Mouse (Mus musculus) MEL (cell line): ENCODE results near the gene Abhd2. TPM values are rescaled to one million over a fixed set of nuclear protein-coding genes. Genes with fewer than 3 reads are reported as not detected.

Experiments used
- DNase-seq: peaks from one replicate; pipeline ENCODE4 v3.0.0; 2011; ENCODE audit warnings: low read depth, low spot score
- H3K27ac ChIP-seq: 2 replicates; pipeline ENCODE4 v1.5.1; 2012; ENCODE audit warnings: low read depth, mild to moderate bottlenecking, control low read depth, low read length, moderate library complexity; ENCODE audit not compliant: control insufficient read depth
- H3K27me3 ChIP-seq, 2 experiments: fragments of 150-350 bp in 1 of 2; sonication (generic) in 1 of 2; 2 replicates each; pipeline ENCODE4 v1.6.1; 2012; ENCODE audit warnings: low read length in 2 of 2, mild to moderate bottlenecking in 2 of 2, improper control_type of control experiment in 1 of 2, moderate library complexity in 1 of 2; ENCODE audit not compliant: insufficient read depth in 2 of 2, control insufficient read depth in 1 of 2
- H3K36me3 ChIP-seq, 2 experiments: 2 replicates each; pipeline ENCODE4 v1.6.1; 2012 to 2014; ENCODE audit warnings: low read length in 2 of 2, improper control_type of control experiment in 1 of 2, inconsistent platforms in 1 of 2, mild to moderate bottlenecking in 1 of 2; ENCODE audit not compliant: insufficient read depth in 2 of 2, control insufficient read depth in 1 of 2
- H3K4me1 ChIP-seq, 2 experiments: fragments of 150-350 bp in 1 of 2; sonication (generic) in 1 of 2; 2 replicates each; pipeline ENCODE4 v1.6.1; 2012; ENCODE audit warnings: low read length in 2 of 2, improper control_type of control experiment in 1 of 2, mild to moderate bottlenecking in 1 of 2; ENCODE audit not compliant: insufficient read depth in 2 of 2, control insufficient read depth in 1 of 2
- H3K4me3 ChIP-seq, 2 experiments: fragments of 150-350 bp in 1 of 2; sonication (generic) in 1 of 2; 2 replicates each; pipeline ENCODE4 v1.5.1; 2012; ENCODE audit warnings: low read depth in 2 of 2, low read length in 2 of 2, mild to moderate bottlenecking in 2 of 2, moderate library complexity in 2 of 2, control low read depth in 1 of 2, improper control_type of control experiment in 1 of 2; ENCODE audit not compliant: control insufficient read depth in 1 of 2, insufficient read depth in 1 of 2
- H3K79me2 ChIP-seq: 2 replicates; pipeline ENCODE4 v1.6.1; 2012; ENCODE audit warnings: mild to moderate bottlenecking, low read length, moderate library complexity; ENCODE audit not compliant: control insufficient read depth, poor library complexity, insufficient read depth
- H3K9ac ChIP-seq: 2 replicates; pipeline ENCODE4 v1.6.1; 2012; ENCODE audit warnings: low read depth, mild to moderate bottlenecking, control low read depth, low read length, moderate library complexity; ENCODE audit not compliant: control insufficient read depth, poor library complexity, severe bottlenecking
- H3K9me3 ChIP-seq: fragments of 150-350 bp; sonication (generic); replicated peaks from 2 replicates; pipeline ENCODE4 v1.6.1; 2012; ENCODE audit warnings: mild to moderate bottlenecking, low read length, improper control_type of control experiment, moderate library complexity; ENCODE audit not compliant: insufficient read depth
- BHLHE40 ChIP-seq: IDR thresholded peaks from 2 replicates; pipeline ENCODE4 v1.6.1; 2012; ENCODE audit warnings: low read depth, mild to moderate bottlenecking, inconsistent platforms, low read length, improper control_type of control experiment, borderline replicate concordance
- ELF1 ChIP-seq: IDR thresholded peaks from 2 replicates; pipeline ENCODE4 v1.6.1; 2014; ENCODE audit warnings: low read depth, mild to moderate bottlenecking, inconsistent platforms, low read length, improper control_type of control experiment, moderate library complexity
- EP300 ChIP-seq, 2 experiments: IDR thresholded peaks; 2 replicates each; pipeline ENCODE4 v1.6.1; 2011; ENCODE audit warnings: improper control_type of control experiment in 2 of 2, low read length in 2 of 2, low read depth in 1 of 2, mild to moderate bottlenecking in 1 of 2
- GATA1 ChIP-seq: IDR thresholded peaks from 2 replicates; pipeline ENCODE4 v1.6.1; 2011; ENCODE audit warnings: low read depth, low read length, improper control_type of control experiment
- JUND ChIP-seq: IDR thresholded peaks from 2 replicates; pipeline ENCODE4 v1.6.1; 2011; ENCODE audit warnings: low read depth, mild to moderate bottlenecking, improper control_type of control experiment, low read length
- MAFK ChIP-seq: IDR thresholded peaks from 2 replicates; pipeline ENCODE4 v1.6.1; 2011; ENCODE audit warnings: low read depth, mild to moderate bottlenecking, low read length, improper control_type of control experiment, borderline replicate concordance
- MEF2A ChIP-seq: IDR thresholded peaks from 2 replicates; pipeline ENCODE4 v1.6.1; 2014; ENCODE audit warnings: low read depth, mild to moderate bottlenecking, inconsistent platforms, low read length, improper control_type of control experiment; ENCODE audit not compliant: poor library complexity, insufficient replicate concordance, severe bottlenecking; ENCODE audit errors: extremely low read depth
- MXI1 ChIP-seq: IDR thresholded peaks from 2 replicates; pipeline ENCODE4 v1.6.1; 2011; ENCODE audit warnings: mild to moderate bottlenecking, low read depth, low read length, improper control_type of control experiment
- MYC ChIP-seq: IDR thresholded peaks from 2 replicates; pipeline ENCODE4 v1.6.1; 2011; ENCODE audit warnings: low read depth, mild to moderate bottlenecking, low read length, improper control_type of control experiment, moderate library complexity
- NELFE ChIP-seq: IDR thresholded peaks from 2 replicates; pipeline ENCODE4 v1.6.1; 2011; ENCODE audit warnings: low read depth, low read length, improper control_type of control experiment
- NRF1 ChIP-seq: IDR thresholded peaks from 2 replicates; pipeline ENCODE4 v1.6.1; 2014; ENCODE audit warnings: low read depth, mild to moderate bottlenecking, inconsistent platforms, low read length, improper control_type of control experiment, moderate library complexity; ENCODE audit not compliant: poor library complexity, insufficient read depth, severe bottlenecking
- POLR2A ChIP-seq, 2 experiments: IDR thresholded peaks; 2 replicates each; pipeline ENCODE4 v1.6.1; 2011 to 2012; ENCODE audit warnings: low read length in 2 of 2, mild to moderate bottlenecking in 2 of 2, control low read depth in 1 of 2, improper control_type of control experiment in 1 of 2, low read depth in 1 of 2, moderate library complexity in 1 of 2; ENCODE audit not compliant: control insufficient read depth in 1 of 2, insufficient read depth in 1 of 2, poor library complexity in 1 of 2
- RCOR1 ChIP-seq: IDR thresholded peaks from 2 replicates; pipeline ENCODE4 v1.6.1; 2012; ENCODE audit warnings: low read depth, mild to moderate bottlenecking, inconsistent platforms, low read length, improper control_type of control experiment
- SIN3A ChIP-seq: IDR thresholded peaks from 2 replicates; pipeline ENCODE4 v1.6.1; 2012; ENCODE audit warnings: low read length, improper control_type of control experiment, inconsistent platforms
- TCF12 ChIP-seq: IDR thresholded peaks from 2 replicates; pipeline ENCODE4 v1.6.1; 2014; ENCODE audit warnings: low read depth, mild to moderate bottlenecking, inconsistent platforms, low read length, improper control_type of control experiment, moderate library complexity
- USF2 ChIP-seq, 2 experiments: IDR thresholded peaks; 2 replicates each; pipeline ENCODE4 v1.6.1; 2011 to 2012; ENCODE audit warnings: improper control_type of control experiment in 2 of 2, low read length in 2 of 2, borderline replicate concordance in 1 of 2, inconsistent platforms in 1 of 2, low read depth in 1 of 2, mild to moderate bottlenecking in 1 of 2; ENCODE audit not compliant: insufficient read depth in 1 of 2
- ZC3H11A ChIP-seq: IDR thresholded peaks from 2 replicates; pipeline ENCODE4 v1.6.1; 2012; ENCODE audit warnings: low read depth, mild to moderate bottlenecking, inconsistent platforms, low read length, improper control_type of control experiment
- ZMIZ1 ChIP-seq: IDR thresholded peaks from 2 replicates; pipeline ENCODE4 v1.6.1; 2012; ENCODE audit warnings: low read depth, mild to moderate bottlenecking, inconsistent platforms, low read length, improper control_type of control experiment, moderate library complexity
- polyA plus RNA-seq, 2 experiments: library from polyadenylated mRNA; stranded (reverse) in 1 of 2; unstranded in 1 of 2; fragments of >175 nt in 1 of 2; fragments of >200 nt in 1 of 2; gene quantifications; 2 replicates each; pipeline versions ENCODE4 v1.2.1 to v1.2.4; 2012; ENCODE audit warnings: low replicate concordance in 2 of 2, low read depth in 1 of 2; ENCODE audit not compliant: insufficient read length in 2 of 2, insufficient read depth in 1 of 2, missing spikeins in 1 of 2
- total RNA-seq: library from RNA; depleted of rRNA; stranded (reverse); fragments of 300-350 nt; gene quantifications from 2 replicates; pipeline ENCODE4 v1.2.3, GENCODE M21; 2012

Abhd2 gene
- total and polyA plus RNA-seq, 3 experiments = 13.6 to 32.0 TPM; not detected in 1

- DNase-seq = no peak
- no peak overlapping the region for H3K9ac ChIP-seq
- H3K79me2 ChIP-seq = peaks cover 2% of the 10 kb centered on the region
- H3K4me1 ChIP-seq = peaks cover 8 to 19% of the 10 kb centered on the region in 2 experiments
- no peaks in the 10 kb centered on the region for H3K27me3 ChIP-seq
- H3K4me3 ChIP-seq = no peak overlapping the region
- no peak overlapping the region for H3K27ac ChIP-seq
- no peak for TF ChIP-seq JUND
- TF ChIP-seq ZMIZ1 = no peak
- TF ChIP-seq POLR2A (IDR thresholded peaks at IDR 0.05; ENCODE audit: control insufficient read depth in 1 of 2, insufficient read depth in 1 of 2, low read depth in 1 of 2, low read length in 2 of 2, poor library complexity in 1 of 2) = no peak
- no peak for TF ChIP-seq NRF1
- no peak for TF ChIP-seq RCOR1
- TF ChIP-seq SIN3A = no peak
- TF ChIP-seq ZC3H11A = no peak
- TF ChIP-seq MAFK = no peak
- no peak for TF ChIP-seq USF2 (IDR thresholded peaks at IDR 0.05; ENCODE audit: borderline replicate concordance in 1 of 2, insufficient read depth in 1 of 2, low read depth in 1 of 2, low read length in 2 of 2)
- TF ChIP-seq ELF1 = no peak
- TF ChIP-seq EP300 (IDR thresholded peaks at IDR 0.05; ENCODE audit: low read depth in 1 of 2, low read length in 2 of 2) = no peak
- TF ChIP-seq MEF2A = no peak
- H3K36me3 ChIP-seq = peaks cover 0 to 16% of the 10 kb centered on the region in 2 experiments; a peak in 2 of 4 replicates
- no peaks in the 10 kb centered on the region for H3K9me3 ChIP-seq
Observed at GRCm38 (mm10) chr7:79308455-79309030, 35.5 kb downstream of the Abhd2 start.

- Histone ChIP-seq H3K79me2 (peaks cover 4% of the 10 kb centered on the region), H3K9me3 (no peaks in the 10 kb centered on the region), H3K9ac (no peak overlapping the region), H3K27ac (no peak overlapping the region)
- DNase-seq = no peak
- no peak for TF ChIP-seq MYC
- no peak for TF ChIP-seq GATA1
- no peak for TF ChIP-seq MXI1
- TF ChIP-seq BHLHE40 = no peak
- no peak for TF ChIP-seq TCF12
- TF ChIP-seq ELF1 = no peak
- no peak for TF ChIP-seq NELFE
- TF ChIP-seq, all 39 proteins: peak for 0
- Histone ChIP-seq H3K4me1 (peaks cover 13 to 26% of the 10 kb centered on the region in 2 experiments), H3K4me3 (no peak overlapping the region), H3K27me3 (no peaks in the 10 kb centered on the region), H3K36me3 (peaks cover 0 to 22% of the 10 kb centered on the region in 2 experiments; a peak in 2 of 4 replicates)
Observed at GRCm38 (mm10) chr7:79309247-79310190, 36.5 kb downstream of the Abhd2 start.
